Mouse (Mus musculus) bone marrow macrophage, adult 2 months (primary cell): ENCODE measurements at regions not wholly inside any gene's neighbourhood (a gene's known extent, or its start where the extent isn't known, plus 50 kb on each side); places are given as distances from the start of the nearest gene placed in this dataset.

ENCODE experiments used
- CTCF ChIP-seq: IDR thresholded peaks from 2 replicates; pipeline ENCODE4 v1.5.1; 2012; ENCODE audit warnings: low read depth, mild to moderate bottlenecking, low read length, moderate library complexity
- POLR2A ChIP-seq: IDR thresholded peaks from 2 replicates; pipeline ENCODE4 v1.6.1; 2012; ENCODE audit warnings: mild to moderate bottlenecking, low read depth, low read length, borderline replicate concordance

- TF ChIP-seq CTCF (no peak), POLR2A (no peak)
These were observed 230.4 kb downstream of the Kcnj2 start for GRCm38 (mm10) chr11:111296309-111296721.
